Mouse (Mus musculus) liver, embryonic 14.5 days (tissue): ENCODE results near the gene Clip2. TPM values are rescaled to one million over a fixed set of nuclear protein-coding genes. Genes with fewer than 3 reads are reported as not detected.
A peak's percentile ranks its signal among the peaks of the same experiment; 100 is the strongest.

Experiments
- ATAC-seq: fragments of 200-750 bp; cut with Nextera tagmentation; 2 replicates; pipeline ENCODE4 v1.8.0; 2017; ENCODE audit warnings: moderate number of reproducible peaks, mild to moderate bottlenecking, moderate library complexity; ENCODE audit not compliant: insufficient read depth
- DNase-seq, 3 experiments: peaks; one replicate each; pipeline ENCODE4 v3.0.0-alpha.2; 2012 to 2013; ENCODE audit warnings: low read depth in 3 of 3, low spot score in 3 of 3
- H3K27ac ChIP-seq: fragments of 300-500 bp; sonication (generic); 2 replicates; pipeline ENCODE4 v1.5.1; 2014; ENCODE audit warnings: moderate library complexity, mild to moderate bottlenecking, control low read depth, inconsistent platforms
- H3K27me3 ChIP-seq: fragments of 300-500 bp; sonication (generic); 2 replicates; pipeline ENCODE4 v1.6.1; 2014; ENCODE audit warnings: mild to moderate bottlenecking, low read length, moderate library complexity; ENCODE audit not compliant: control insufficient read depth, insufficient read depth
- H3K36me3 ChIP-seq: fragments of 300-500 bp; sonication (generic); replicated peaks from 2 replicates; pipeline ENCODE4 v1.6.1; 2014; ENCODE audit warnings: low read depth; ENCODE audit not compliant: control insufficient read depth, insufficient read depth
- H3K4me1 ChIP-seq, 2 experiments: fragments of 200-500 bp in 1 of 2; fragments of 300-500 bp in 1 of 2; sonication (generic) in 1 of 2; replicated peaks; 2 replicates each; pipeline ENCODE4 v1.6.1; 2012 to 2014; ENCODE audit warnings: antibody characterized with exemption in 1 of 2, inconsistent platforms in 1 of 2, low read length in 1 of 2; ENCODE audit not compliant: control insufficient read depth in 2 of 2, insufficient read depth in 2 of 2
- H3K4me2 ChIP-seq: fragments of 300-500 bp; sonication (generic); 2 replicates; pipeline ENCODE4 v1.6.1; 2014; ENCODE audit warnings: low read depth, mild to moderate bottlenecking, control low read depth, moderate library complexity
- H3K4me3 ChIP-seq, 2 experiments: fragments of 200-500 bp in 1 of 2; fragments of 300-500 bp in 1 of 2; sonication (generic) in 1 of 2; 2 replicates each; pipeline ENCODE4 v1.5.1; 2012 to 2014; ENCODE audit warnings: low read depth in 2 of 2, low read length in 2 of 2, mild to moderate bottlenecking in 2 of 2, control low read depth in 1 of 2, inconsistent platforms in 1 of 2, moderate library complexity in 1 of 2; ENCODE audit not compliant: insufficient read depth in 1 of 2
- H3K9ac ChIP-seq: fragments of 300-500 bp; sonication (generic); replicated peaks from 2 replicates; pipeline ENCODE4 v1.6.1; 2014; ENCODE audit warnings: mild to moderate bottlenecking, control low read depth, moderate library complexity
- H3K9me3 ChIP-seq: fragments of 300-500 bp; sonication (generic); 2 replicates; pipeline ENCODE4 v1.6.1; 2016; ENCODE audit warnings: low read length, mixed read lengths; ENCODE audit not compliant: control insufficient read depth
- CTCF ChIP-seq: IDR thresholded peaks from 2 replicates; pipeline ENCODE4 v1.5.1; 2016; ENCODE audit warnings: antibody characterized with exemption, low read depth, control low read depth
- EP300 ChIP-seq: IDR thresholded peaks from 2 replicates; pipeline ENCODE4 v1.6.1; 2016; ENCODE audit warnings: antibody characterized with exemption, low read depth
- WGBS: fragments of 180-500 bp; shearing (Covaris S2); extraction: QIAGEN DNeasy Blood & Tissue Kit; methylation state at CpG from one replicate; pipeline ENCODE4 v1.1.7; 2014; ENCODE audit not compliant: insufficient replicate concordance; 5-methylcytosine and 5-hydroxymethylcytosine counted together
- polyA plus RNA-seq, 2 experiments: library from polyadenylated mRNA; depleted of rRNA in 1 of 2; stranded (reverse) in 1 of 2; unstranded in 1 of 2; fragments of >200 nt; fragmentation: Nextera tagmentation in 1 of 2; extraction: Ambion mirVana in 1 of 2; gene quantifications; 2 replicates each; pipeline versions ENCODE4 v1.2.1 to v1.2.3; 2012 to 2014

The Clip2 gene
- polyA plus RNA-seq, 2 experiments = 0.36 to 1.8 TPM

DNA sequence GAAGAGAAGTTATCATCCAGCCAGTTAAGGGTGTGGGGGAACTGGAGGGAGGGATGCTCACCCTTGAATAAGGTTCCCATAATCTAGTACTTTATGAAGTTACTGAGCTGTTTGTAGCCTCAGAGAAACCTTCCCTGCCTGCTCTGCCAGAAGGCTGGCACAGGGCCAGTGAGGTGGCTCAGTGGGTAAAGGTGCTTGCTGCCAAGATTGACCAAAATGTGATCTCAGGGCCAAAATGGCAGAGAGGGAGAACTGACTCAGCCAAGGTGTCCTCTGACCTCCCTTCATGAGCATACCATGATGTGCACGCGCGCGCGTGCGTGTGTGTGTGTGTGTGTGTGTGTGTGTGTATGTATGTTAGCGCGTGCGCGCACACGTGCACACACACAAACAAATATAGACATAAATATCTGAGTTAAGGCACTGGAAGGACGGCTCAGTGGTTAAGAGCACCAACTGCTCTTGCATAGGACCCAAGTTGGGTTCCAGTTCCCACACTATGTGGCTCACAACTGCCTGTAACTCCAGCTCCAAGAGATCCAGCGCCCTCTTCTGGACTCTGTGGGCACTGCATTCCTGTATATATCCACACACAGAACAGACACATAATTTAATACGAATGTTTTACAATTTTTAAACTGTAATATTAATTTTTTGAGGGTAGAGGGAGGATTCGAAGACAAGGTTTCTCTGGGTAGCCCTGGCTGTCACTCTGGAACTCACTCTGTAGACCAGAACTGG is 26.1 kb downstream of the Clip2 start:
- Histone ChIP-seq H3K4me3 (no peak overlapping the region), H3K27ac (no peak overlapping the region), H3K4me1 (peaks cover 0 to 6% of the 10 kb centered on the region in 2 experiments; a peak in 1 of 4 replicates), H3K4me2 (no peak overlapping the region), H3K9ac (no peak overlapping the region), H3K27me3 (no peaks in the 10 kb centered on the region), H3K36me3 (no peaks in the 10 kb centered on the region), H3K9me3 (no peaks in the 10 kb centered on the region)
- 85% methylated on average over 15 of the region's 15 CpGs for WGBS
- no peak for ATAC-seq
- no peak for TF ChIP-seq EP300
- TF ChIP-seq CTCF = peak; percentile 55
- no peak for DNase-seq

DNA sequence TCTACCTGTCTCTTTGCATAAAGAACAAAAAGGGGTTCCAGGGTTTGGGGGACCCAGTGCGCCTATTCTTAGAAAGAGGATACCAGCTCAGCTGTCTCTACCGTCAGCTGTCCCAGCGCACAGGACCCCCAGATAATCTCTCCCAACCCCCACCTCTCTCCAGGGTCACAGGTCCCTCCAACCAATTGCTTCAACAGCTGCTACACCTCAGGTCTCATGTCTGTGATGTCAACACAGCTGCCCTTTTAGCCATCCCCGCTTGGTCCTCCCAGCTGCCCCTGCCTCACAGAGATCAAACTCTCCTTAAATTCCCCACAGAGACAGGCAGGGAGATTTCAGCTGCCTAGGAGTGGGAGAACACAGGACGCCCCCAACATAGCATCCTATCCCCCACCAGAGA is 28.5 kb downstream of the Clip2 start:
- TF ChIP-seq CTCF (no peak), EP300 (no peak)
- Histone ChIP-seq H3K9ac (no peak overlapping the region), H3K9me3 (no peaks in the 10 kb centered on the region), H3K4me1 (peaks cover 0 to 6% of the 10 kb centered on the region in 2 experiments; a peak in 1 of 4 replicates), H3K4me3 (no peak overlapping the region), H3K27ac (no peak overlapping the region), H3K4me2 (no peak overlapping the region), H3K27me3 (no peaks in the 10 kb centered on the region), H3K36me3 (no peaks in the 10 kb centered on the region)
- DNase-seq = no peak
- ATAC-seq = no peak
- WGBS = 72% methylated on average over 5 of the region's 5 CpGs

DNA sequence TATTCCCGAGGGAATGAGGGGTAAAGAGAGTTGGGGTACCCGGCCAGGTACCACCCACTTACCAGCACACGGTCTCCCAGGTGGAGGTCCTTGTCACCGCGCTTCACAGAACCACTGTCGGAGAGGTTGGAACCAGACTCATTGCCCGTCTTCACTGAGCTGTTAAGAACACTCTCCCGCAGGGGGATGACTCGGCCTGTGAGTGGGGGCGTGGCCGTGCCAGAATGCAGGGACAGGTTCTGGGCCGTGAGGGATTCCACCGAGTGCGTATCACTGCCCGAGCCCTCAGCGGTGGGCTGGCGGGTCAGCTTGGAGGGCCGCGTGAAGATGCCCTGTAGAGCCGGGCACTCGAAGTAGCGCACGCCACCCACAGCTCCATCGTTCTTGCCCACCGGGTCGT is 29.7 kb downstream of the Clip2 start:
- H3K4me2 ChIP-seq = no peak overlapping the region
- H3K9me3 ChIP-seq = no peaks in the 10 kb centered on the region
- no peaks in the 10 kb centered on the region for H3K36me3 ChIP-seq
- TF ChIP-seq EP300 (no peak), CTCF (no peak)
- no peak overlapping the region for H3K9ac ChIP-seq
- ATAC-seq = no peak
- no peak overlapping the region for H3K27ac ChIP-seq
- H3K4me1 ChIP-seq = peaks cover 0 to 6% of the 10 kb centered on the region in 2 experiments; a peak in 1 of 4 replicates
- no peak overlapping the region for H3K4me3 ChIP-seq
- no peak for DNase-seq
- H3K27me3 ChIP-seq = no peaks in the 10 kb centered on the region
- WGBS = 77% methylated on average over 26 of the region's 26 CpGs

DNA sequence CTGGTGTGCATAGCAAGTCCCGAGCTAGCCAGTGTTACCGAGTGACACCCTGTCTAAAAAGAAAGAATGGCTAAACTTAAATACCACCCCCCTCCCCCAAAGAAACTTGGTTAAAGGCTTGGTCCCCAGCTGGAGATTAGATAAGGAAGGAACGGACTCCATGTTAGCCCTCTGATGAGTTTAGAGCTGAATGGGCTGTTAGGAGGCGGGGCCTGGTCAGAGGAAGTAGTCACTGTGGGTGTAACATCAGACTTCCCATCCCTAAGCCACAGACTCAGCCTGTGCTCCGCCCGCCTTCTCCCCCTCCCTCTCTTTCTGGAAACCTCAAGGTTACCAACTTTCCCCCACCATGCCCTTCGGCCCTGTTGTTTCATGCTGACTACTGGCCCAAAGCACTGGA is 30.4 kb downstream of the Clip2 start:
- H3K27ac ChIP-seq = no peak overlapping the region
- DNase-seq = peak in 2 of 3 experiments; percentile 18 to 27
- no peak overlapping the region for H3K9ac ChIP-seq
- no peak overlapping the region for H3K4me3 ChIP-seq
- ATAC-seq = peak; percentile 72; the same call in 1 of the 2 replicates
- peaks cover 0 to 6% of the 10 kb centered on the region in 2 experiments; a peak in 1 of 4 replicates for H3K4me1 ChIP-seq
- no peak overlapping the region for H3K4me2 ChIP-seq
- H3K27me3 ChIP-seq = no peaks in the 10 kb centered on the region
- H3K36me3 ChIP-seq = no peaks in the 10 kb centered on the region
- no peaks in the 10 kb centered on the region for H3K9me3 ChIP-seq
- WGBS = 18% methylated on average over 7 of the region's 7 CpGs
- TF ChIP-seq EP300 (no peak), CTCF (no peak)

DNA sequence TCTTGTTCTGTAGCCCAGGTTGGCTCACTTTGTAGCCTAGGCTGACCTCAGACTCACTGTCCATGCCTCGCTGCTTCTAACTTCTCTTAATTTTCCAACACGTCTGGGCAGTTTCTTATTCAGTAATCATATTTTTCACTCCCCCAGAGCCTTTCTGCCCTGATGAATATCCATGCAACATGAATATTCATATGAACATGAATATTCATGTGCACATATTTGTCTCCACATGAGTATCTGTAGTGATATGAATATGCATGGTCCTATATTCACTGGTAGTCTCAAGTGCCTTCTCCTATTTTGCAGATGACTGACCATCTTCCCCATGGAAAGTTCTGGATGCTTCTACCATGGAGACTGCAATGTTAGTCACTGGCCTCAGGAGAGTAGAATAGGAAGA is 31.1 kb downstream of the Clip2 start:
- TF ChIP-seq EP300 = no peak
- no peak for TF ChIP-seq CTCF
- H3K9me3 ChIP-seq = no peaks in the 10 kb centered on the region
- no peak overlapping the region for H3K9ac ChIP-seq
- DNase-seq (no peak), ATAC-seq (no peak)
- no peak overlapping the region for H3K4me2 ChIP-seq
- peaks cover 0 to 6% of the 10 kb centered on the region in 2 experiments; a peak in 1 of 4 replicates for H3K4me1 ChIP-seq
- H3K27ac ChIP-seq = no peak overlapping the region
- H3K36me3 ChIP-seq = no peaks in the 10 kb centered on the region
- WGBS = 68% methylated on average over 2 of the region's 2 CpGs
- H3K27me3 ChIP-seq = no peaks in the 10 kb centered on the region
- H3K4me3 ChIP-seq = no peak overlapping the region
